Mouse (Mus musculus): ENCODE results near the gene Slc16a3. TPM values are rescaled to one million over a fixed set of nuclear protein-coding genes. Genes with fewer than 3 reads are reported as not detected.

The Slc16a3 gene
- polyA plus RNA-seq, 1 experiment from 2014 or later: 8.0 TPM

GRCm38 (mm10) chr11:120989523-120989922 is 41.2 kb downstream of the Slc16a3 start:
- Histone ChIP-seq H3K9ac (ENCODE audit: low read depth, low read length) (peak overlapping the region; percentile 98), H3K9me3 (ENCODE audit: control insufficient read depth) (no peaks in the 10 kb centered on the region), H3K36me3 (ENCODE audit: control insufficient read depth, insufficient read depth) (peaks cover 11% of the 10 kb centered on the region), H3K27me3 (replicated peaks; ENCODE audit: control insufficient read depth, insufficient read depth, low read length) (no peaks in the 10 kb centered on the region), H3K4me2 (replicated peaks; ENCODE audit: low read depth) (peak overlapping the region; percentile 73), H3K4me1 (replicated peaks; ENCODE audit: control insufficient read depth, insufficient read depth, low read length) (peaks cover 18% of the 10 kb centered on the region), H3K27ac (ENCODE audit: low read depth, low read length) (peak overlapping the region; percentile 95), H3K4me3 (ENCODE audit: low read depth, low read length) (peak overlapping the region; percentile 81)
- WGBS: 3% methylated on average over 1 of the region's 1 CpGs
- no peak for TF ChIP-seq CTCF (IDR thresholded peaks at IDR 0.05; ENCODE audit: low read depth)
- no peak for ATAC-seq

- H3K36me3 ChIP-seq (ENCODE audit: control insufficient read depth, insufficient read depth): peaks cover 11% of the 10 kb centered on the region
- peak overlapping the region; percentile 98 for H3K9ac ChIP-seq (ENCODE audit: low read depth, low read length)
- no peaks in the 10 kb centered on the region for H3K9me3 ChIP-seq (ENCODE audit: control insufficient read depth)
- H3K4me2 ChIP-seq (replicated peaks; ENCODE audit: low read depth): peak overlapping the region; percentile 73
- ATAC-seq: peak; percentile 18; the same call in 1 of the 2 replicates
- H3K27me3 ChIP-seq (replicated peaks; ENCODE audit: control insufficient read depth, insufficient read depth, low read length): no peaks in the 10 kb centered on the region
- peak overlapping the region; percentile 95 for H3K27ac ChIP-seq (ENCODE audit: low read depth, low read length)
- WGBS: 2% methylated on average over 30 of the region's 35 CpGs
- H3K4me1 ChIP-seq (replicated peaks; ENCODE audit: control insufficient read depth, insufficient read depth, low read length): peaks cover 18% of the 10 kb centered on the region
- H3K4me3 ChIP-seq (ENCODE audit: low read depth, low read length): peak overlapping the region; percentile 81
- TF ChIP-seq CTCF (IDR thresholded peaks at IDR 0.05; ENCODE audit: low read depth): no peak
These were observed 42.0 kb downstream of the Slc16a3 start for GRCm38 (mm10) chr11:120990126-120990781.

- Histone ChIP-seq H3K27ac (ENCODE audit: low read depth, low read length) (peak within 1 kb of the TSS; percentile 95), H3K9me3 (ENCODE audit: control insufficient read depth) (no peaks in the 10 kb centered on the region), H3K4me1 (replicated peaks; ENCODE audit: control insufficient read depth, insufficient read depth, low read length) (peaks cover 18% of the 10 kb centered on the region), H3K4me2 (replicated peaks; ENCODE audit: low read depth) (peak within 1 kb of the TSS; percentile 73), H3K4me3 (ENCODE audit: low read depth, low read length) (peak within 1 kb of the TSS; percentile 81), H3K9ac (ENCODE audit: low read depth, low read length) (peak within 1 kb of the TSS; percentile 98), H3K27me3 (replicated peaks; ENCODE audit: control insufficient read depth, insufficient read depth, low read length) (no peaks in the 10 kb centered on the region), H3K36me3 (ENCODE audit: control insufficient read depth, insufficient read depth) (peaks cover 5% of the 10 kb centered on the region)
- WGBS: under 1% methylated on average over 59 of the region's 59 CpGs
- peak; percentile 39; the same call in 1 of the 2 replicates for TF ChIP-seq CTCF (IDR thresholded peaks at IDR 0.05; ENCODE audit: low read depth)
- ATAC-seq: peak; percentile 83
These were observed 42.8 kb downstream of the Slc16a3 start, which contains the start of gene Csnk1d for GRCm38 (mm10) chr11:120990951-120991526. TSS of gene Csnk1d (minus strand) at chr11:120991330.

GRCm38 (mm10) chr11:120991791-120992190 is 43.5 kb downstream of the Slc16a3 start:
- TF ChIP-seq CTCF (IDR thresholded peaks at IDR 0.05; ENCODE audit: low read depth): no peak
- ATAC-seq: no peak
- peak overlapping the region; percentile 98 for H3K9ac ChIP-seq (ENCODE audit: low read depth, low read length)
- peaks cover 2% of the 10 kb centered on the region; the same call in 1 of the 2 replicates for H3K36me3 ChIP-seq (ENCODE audit: control insufficient read depth, insufficient read depth)
- peaks cover 18% of the 10 kb centered on the region for H3K4me1 ChIP-seq (replicated peaks; ENCODE audit: control insufficient read depth, insufficient read depth, low read length)
- no peaks in the 10 kb centered on the region for H3K27me3 ChIP-seq (replicated peaks; ENCODE audit: control insufficient read depth, insufficient read depth, low read length)
- H3K27ac ChIP-seq (ENCODE audit: low read depth, low read length): peak overlapping the region; percentile 95
- no peaks in the 10 kb centered on the region for H3K9me3 ChIP-seq (ENCODE audit: control insufficient read depth)
- H3K4me2 ChIP-seq (replicated peaks; ENCODE audit: low read depth): peak overlapping the region; percentile 73
- 50% methylated on average over 3 of the region's 3 CpGs for WGBS
- peak overlapping the region; percentile 81 for H3K4me3 ChIP-seq (ENCODE audit: low read depth, low read length)

- Histone ChIP-seq H3K9ac (ENCODE audit: low read depth, low read length) (no peak overlapping the region), H3K4me1 (replicated peaks; ENCODE audit: control insufficient read depth, insufficient read depth, low read length) (peaks cover 18% of the 10 kb centered on the region), H3K36me3 (ENCODE audit: control insufficient read depth, insufficient read depth) (peaks cover 3% of the 10 kb centered on the region; the same call in 1 of the 2 replicates), H3K4me2 (replicated peaks; ENCODE audit: low read depth) (peak overlapping the region; percentile 73), H3K27ac (ENCODE audit: low read depth, low read length) (peak overlapping the region; percentile 95), H3K9me3 (ENCODE audit: control insufficient read depth) (no peaks in the 10 kb centered on the region), H3K27me3 (replicated peaks; ENCODE audit: control insufficient read depth, insufficient read depth, low read length) (no peaks in the 10 kb centered on the region), H3K4me3 (ENCODE audit: low read depth, low read length) (no peak overlapping the region)
- WGBS: 85% methylated on average over 3 of the region's 3 CpGs
- no peak for ATAC-seq
- TF ChIP-seq CTCF (IDR thresholded peaks at IDR 0.05; ENCODE audit: low read depth): no peak
These were observed 44.8 kb downstream of the Slc16a3 start for GRCm38 (mm10) chr11:120993080-120993479.

- Histone ChIP-seq H3K4me2 (replicated peaks; ENCODE audit: low read depth) (no peak overlapping the region), H3K9me3 (ENCODE audit: control insufficient read depth) (no peaks in the 10 kb centered on the region), H3K27me3 (replicated peaks; ENCODE audit: control insufficient read depth, insufficient read depth, low read length) (no peaks in the 10 kb centered on the region), H3K4me1 (replicated peaks; ENCODE audit: control insufficient read depth, insufficient read depth, low read length) (peaks cover 15% of the 10 kb centered on the region), H3K4me3 (ENCODE audit: low read depth, low read length) (no peak overlapping the region), H3K9ac (ENCODE audit: low read depth, low read length) (no peak overlapping the region), H3K36me3 (ENCODE audit: control insufficient read depth, insufficient read depth) (peaks cover 3% of the 10 kb centered on the region; the same call in 1 of the 2 replicates), H3K27ac (ENCODE audit: low read depth, low read length) (peak overlapping the region; percentile 95)
- TF ChIP-seq CTCF (IDR thresholded peaks at IDR 0.05; ENCODE audit: low read depth): no peak
- 78% methylated on average over 5 of the region's 5 CpGs for WGBS
- no peak for ATAC-seq
These were observed 45.3 kb downstream of the Slc16a3 start for GRCm38 (mm10) chr11:120993586-120993985.
